Mouse (Mus musculus) hematopoietic stem cell, adult 5-6 weeks (primary cell): Measurements from ENCODE around the gene Ormdl3. TPM values are rescaled to one million over a fixed set of nuclear protein-coding genes. Genes with fewer than 3 reads are reported as not detected.

Source experiments
- ATAC-seq, 2 experiments: fragments of 125-278 bp in 1 of 2; replicated peaks in 1 of 2; 2 replicates each; pipeline ENCODE4 v1.8.0; 2016 to 2017; ENCODE audit warnings: inconsistent platforms in 2 of 2, mild to moderate bottlenecking in 2 of 2, moderate number of reproducible peaks in 2 of 2, low read depth in 1 of 2, moderate TSS enrichment in 1 of 2; ENCODE audit not compliant: low FRiP score in 2 of 2, poor library complexity in 2 of 2, severe bottlenecking in 2 of 2, insufficient read depth in 1 of 2, low TSS enrichment in 1 of 2
- total RNA-seq: library from RNA; stranded (forward); fragments of 172-1452, 232-1000 nt; gene quantifications from 2 replicates; pipeline ENCODE4 v1.2.3, GENCODE M21; 2017

Ormdl3 gene
- total RNA-seq, 1 experiment from 2014 or later: 28.1 TPM

- no peak for ATAC-seq
Observed at GRCm38 (mm10) chr11:98569461-98569860, 17.7 kb downstream of the Ormdl3 start.

- no peak for ATAC-seq
Observed at GRCm38 (mm10) chr11:98568326-98568725, 18.8 kb downstream of the Ormdl3 start.

GRCm38 (mm10) chr11:98563921-98564414 is 23.2 kb downstream of the Ormdl3 start:
- no peak for ATAC-seq

- no peak for ATAC-seq
Observed at GRCm38 (mm10) chr11:98563025-98563424, 24.1 kb downstream of the Ormdl3 start.

GRCm38 (mm10) chr11:98560942-98561341 is 26.2 kb downstream of the Ormdl3 start:
- no peak for ATAC-seq

GRCm38 (mm10) chr11:98555124-98555700 is 32.0 kb downstream of the Ormdl3 start:
- ATAC-seq: no peak; a peak in 1 of 4 replicates

GRCm38 (mm10) chr11:98553966-98554365 is 33.2 kb downstream of the Ormdl3 start:
- ATAC-seq: no peak

GRCm38 (mm10) chr11:98550975-98551828 is 36.0 kb downstream of the Ormdl3 start, which contains the start of gene Zpbp2:
Gene Zpbp2 (plus strand): TSS chr11:98551097.
- peak; percentile 89 to 92 for ATAC-seq

- ATAC-seq: no peak
Observed at GRCm38 (mm10) chr11:98550311-98550974, 36.7 kb downstream of the Ormdl3 start.

- ATAC-seq: no peak
Observed at GRCm38 (mm10) chr11:98549363-98549762, 37.8 kb downstream of the Ormdl3 start.

GRCm38 (mm10) chr11:98547308-98547693 is 39.9 kb downstream of the Ormdl3 start:
- ATAC-seq: no peak

GRCm38 (mm10) chr11:98546529-98547307 is 40.5 kb downstream of the Ormdl3 start:
- ATAC-seq: no peak

- no peak for ATAC-seq
Observed at GRCm38 (mm10) chr11:98545711-98546231, 41.4 kb downstream of the Ormdl3 start, which contains the start of gene Ikzf3. Gene Ikzf3 (minus strand): TSS chr11:98546031.

- ATAC-seq: no peak
Observed at GRCm38 (mm10) chr11:98544890-98545677, 42.1 kb downstream of the Ormdl3 start.

GRCm38 (mm10) chr11:98543414-98543813 is 43.8 kb downstream of the Ormdl3 start:
- ATAC-seq: no peak

- ATAC-seq: no peak
Observed at GRCm38 (mm10) chr11:98542553-98542952, 44.6 kb downstream of the Ormdl3 start.
